Mouse (Mus musculus) bone marrow, adult 2 months (tissue): ENCODE results near the gene Hspb7. TPM values are rescaled to one million over a fixed set of nuclear protein-coding genes. Genes with fewer than 3 reads are reported as not detected.
A peak's percentile ranks its signal among the peaks of the same experiment; 100 is the strongest.

ENCODE experiments used
- H3K27ac ChIP-seq: fragments of 200-500 bp; 2 replicates; pipeline ENCODE4 v1.5.1; 2012; ENCODE audit warnings: low read depth, mild to moderate bottlenecking, control low read depth, inconsistent platforms, low read length; ENCODE audit not compliant: control insufficient read depth, poor library complexity, insufficient read depth
- H3K4me1 ChIP-seq: fragments of 200-500 bp; 2 replicates; pipeline ENCODE4 v1.6.1; 2011; ENCODE audit warnings: low read length; ENCODE audit not compliant: control insufficient read depth, insufficient read depth
- H3K4me3 ChIP-seq: fragments of 200-500 bp; replicated peaks from 2 replicates; pipeline ENCODE3; 2011; ENCODE audit warnings: mild to moderate bottlenecking, low read depth, low read length, control low read depth; ENCODE audit not compliant: control insufficient read depth
- CTCF ChIP-seq: fragments of 200-500 bp; IDR thresholded peaks from 2 replicates; pipeline ENCODE4 v1.5.1; 2011; ENCODE audit warnings: low read length, control low read depth; ENCODE audit not compliant: control insufficient read depth, insufficient read depth
- POLR2A ChIP-seq: fragments of 200-500 bp; IDR thresholded peaks from 2 replicates; pipeline ENCODE4 v1.6.1; 2011; ENCODE audit warnings: low read depth, mild to moderate bottlenecking, control low read depth, low read length, borderline replicate concordance; ENCODE audit not compliant: control insufficient read depth
- WGBS: fragments of 180-500 bp; shearing (Covaris S2); methylation state at CpG from one replicate; pipeline ENCODE4 v1.1.7; 2018; 5-methylcytosine and 5-hydroxymethylcytosine counted together
- polyA plus RNA-seq: library from polyadenylated mRNA; stranded (reverse); fragments of >200 nt; gene quantifications from 2 replicates; pipeline ENCODE4 v1.2.4, GENCODE M21; 2011; ENCODE audit warnings: low replicate concordance; ENCODE audit not compliant: missing spikeins, insufficient read depth, insufficient read length

Hspb7 gene
- polyA plus RNA-seq, 1 experiment: 0.72 TPM

- Histone ChIP-seq H3K4me3 (no peak overlapping the region), H3K4me1 (no peaks in the 10 kb centered on the region), H3K27ac (no peak overlapping the region)
- TF ChIP-seq CTCF: no peak
- no peak for TF ChIP-seq POLR2A
- 82% methylated on average over 18 of the region's 18 CpGs for WGBS
Measured at GRCm38 (mm10) chr4:141389366-141390150, 31.0 kb upstream of the Hspb7 start.

- TF ChIP-seq CTCF (no peak), POLR2A (no peak)
- Histone ChIP-seq H3K4me3 (no peak overlapping the region), H3K4me1 (no peaks in the 10 kb centered on the region), H3K27ac (no peak overlapping the region)
- WGBS: 79% methylated on average over 12 of the region's 12 CpGs
Measured at GRCm38 (mm10) chr4:141391293-141391692, 29.3 kb upstream of the Hspb7 start.

GRCm38 (mm10) chr4:141394751-141395150 is 25.8 kb upstream of the Hspb7 start:
- Histone ChIP-seq H3K27ac (no peak overlapping the region), H3K4me1 (no peaks in the 10 kb centered on the region), H3K4me3 (no peak overlapping the region)
- TF ChIP-seq CTCF (no peak), POLR2A (no peak)
- 43% methylated on average over 16 of the region's 16 CpGs for WGBS

GRCm38 (mm10) chr4:141397861-141398260 is 22.7 kb upstream of the Hspb7 start:
- no peak overlapping the region for H3K27ac ChIP-seq
- 83% methylated on average over 12 of the region's 12 CpGs for WGBS
- TF ChIP-seq POLR2A (no peak), CTCF (no peak)

GRCm38 (mm10) chr4:141398545-141398944 is 22.0 kb upstream of the Hspb7 start, which contains the start of gene Clcnka:
TSS of gene Clcnka (minus strand) at chr4:141398724.
- Histone ChIP-seq H3K4me1 (no peaks in the 10 kb centered on the region), H3K27ac (no peak within 1 kb of the TSS), H3K4me3 (no peak within 1 kb of the TSS)
- TF ChIP-seq POLR2A (no peak), CTCF (no peak)
- WGBS: 62% methylated on average over 12 of the region's 12 CpGs

More at GRCm38 (mm10) chr4:141397861-141398260, 22.7 kb upstream of the Hspb7 start:
- Histone ChIP-seq H3K4me1 (no peaks in the 10 kb centered on the region), H3K4me3 (no peak overlapping the region)

GRCm38 (mm10) chr4:141400171-141400570 is 20.4 kb upstream of the Hspb7 start:
- H3K4me3 ChIP-seq: no peak overlapping the region
- WGBS: 86% methylated on average over 15 of the region's 15 CpGs
- H3K4me1 ChIP-seq: no peaks in the 10 kb centered on the region
- no peak overlapping the region for H3K27ac ChIP-seq
- TF ChIP-seq CTCF (no peak), POLR2A (no peak)

GRCm38 (mm10) chr4:141404518-141405313 is 15.9 kb upstream of the Hspb7 start:
- H3K27ac ChIP-seq: no peak overlapping the region
- no peak for TF ChIP-seq POLR2A
- peak; percentile 98 for TF ChIP-seq CTCF
- WGBS: 13% methylated on average over 15 of the region's 15 CpGs
- H3K4me3 ChIP-seq: no peak overlapping the region
- H3K4me1 ChIP-seq: no peaks in the 10 kb centered on the region

- WGBS: 79% methylated on average over 3 of the region's 3 CpGs
- H3K4me1 ChIP-seq: no peaks in the 10 kb centered on the region
- H3K4me3 ChIP-seq: no peak overlapping the region
- TF ChIP-seq POLR2A (no peak), CTCF (no peak)
- no peak overlapping the region for H3K27ac ChIP-seq
Measured at GRCm38 (mm10) chr4:141405314-141405622, 15.3 kb upstream of the Hspb7 start.
